17 mouse cellular contexts compared by ENCODE assay signal in the genomic region with DNA sequence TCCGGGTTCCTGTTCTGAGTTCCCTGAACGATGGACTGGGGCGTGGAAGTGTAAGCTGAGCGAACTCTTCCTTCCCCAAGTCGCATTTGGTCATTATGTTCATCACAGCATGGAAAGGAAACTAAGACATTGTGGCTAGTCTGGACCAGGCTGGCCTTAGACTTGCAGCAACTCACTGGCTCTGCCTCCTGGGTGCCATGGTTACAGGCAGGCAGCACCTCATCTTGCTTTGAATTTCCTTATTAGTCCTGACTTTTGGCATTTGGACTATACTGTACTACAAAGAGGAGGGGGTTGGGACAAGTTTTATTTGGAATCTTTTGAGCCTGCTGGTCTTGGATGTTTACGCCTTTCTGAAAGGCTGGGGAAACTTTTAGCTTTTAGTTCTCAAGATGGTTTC. TPM values are rescaled to one million over a fixed set of nuclear protein-coding genes. Genes with fewer than 3 reads are reported as not detected.
DNase-seq lines count a peak whose midpoint lies in the region; ATAC-seq and TF ChIP-seq lines count a peak whose summit lies in the region.
"Had no signal": no experiment of that assay in that cellular context is flagged by ENCODE, and none has a peak within 500 bp of the region (broad histone marks: within the 10 kb centered on the region; RNA-seq: fewer than 3 reads in every experiment).

No protein-coding gene starts in this region.

- H3K9ac ChIP-seq in intestine, embryonic 14.5 days (ENCODE audit: low read length) = no peak overlapping the region
- H3K9ac ChIP-seq in intestine, postnatal 0 days (ENCODE audit: low read depth, low read length) = no peak overlapping the region
- no peak overlapping the region for H3K9ac ChIP-seq in neural tube, embryonic 13.5 days
- H3K9ac ChIP-seq in neural tube, embryonic 15.5 days (replicated peaks) = no peak overlapping the region
- H3K9ac ChIP-seq: embryonic facial prominence, embryonic 15.5 days; forebrain, embryonic 12.5 days; liver, postnatal 0 days had no signal

- WGBS in intestine, embryonic 14.5 days = 33% methylated on average over 6 of the region's 6 CpGs
- 48% methylated on average over 6 of the region's 6 CpGs for WGBS in intestine, postnatal 0 days
- 67% methylated on average over 6 of the region's 6 CpGs for WGBS in neural tube, embryonic 13.5 days
- 51% methylated on average over 6 of the region's 6 CpGs for WGBS in neural tube, embryonic 15.5 days

- H3K9me3 ChIP-seq in intestine, embryonic 14.5 days (ENCODE audit: control insufficient read depth, low read length) = no peaks in the 10 kb centered on the region
- H3K9me3 ChIP-seq in intestine, postnatal 0 days (ENCODE audit: control insufficient read depth) = no peaks in the 10 kb centered on the region
- no peaks in the 10 kb centered on the region; the same call in 1 of the 2 replicates for H3K9me3 ChIP-seq in neural tube, embryonic 13.5 days
- no peaks in the 10 kb centered on the region for H3K9me3 ChIP-seq in neural tube, embryonic 15.5 days (replicated peaks)
- H3K9me3 ChIP-seq: embryonic facial prominence, embryonic 15.5 days; forebrain, embryonic 12.5 days had no signal

- H3K36me3 ChIP-seq in intestine, embryonic 14.5 days (ENCODE audit: control insufficient read depth, insufficient read depth, low read length) = no peaks in the 10 kb centered on the region
- H3K36me3 ChIP-seq in intestine, postnatal 0 days (ENCODE audit: control insufficient read depth, insufficient read depth) = no peaks in the 10 kb centered on the region
- no peaks in the 10 kb centered on the region for H3K36me3 ChIP-seq in neural tube, embryonic 13.5 days
- no peaks in the 10 kb centered on the region for H3K36me3 ChIP-seq in neural tube, embryonic 15.5 days
- H3K36me3 ChIP-seq: embryonic facial prominence, embryonic 15.5 days; forebrain, embryonic 12.5 days had no signal

- H3K27ac ChIP-seq in intestine, embryonic 14.5 days (ENCODE audit: low read depth) = peak overlapping the region; percentile 65
- no peak overlapping the region for H3K27ac ChIP-seq in intestine, postnatal 0 days (ENCODE audit: low read depth, low read length)
- H3K27ac ChIP-seq in neural tube, embryonic 13.5 days (replicated peaks) = peak overlapping the region; percentile 64; the same call in 1 of the 2 replicates
- H3K27ac ChIP-seq in neural tube, embryonic 15.5 days (replicated peaks) = no peak overlapping the region
- H3K27ac ChIP-seq: embryonic facial prominence, embryonic 15.5 days; forebrain, embryonic 12.5 days; kidney, postnatal 0 days; layer of hippocampus, adult 2 months had no signal

- H3K27me3 ChIP-seq in intestine, embryonic 14.5 days (replicated peaks; ENCODE audit: control insufficient read depth, insufficient read depth, low read length) = no peaks in the 10 kb centered on the region
- H3K27me3 ChIP-seq in intestine, postnatal 0 days (replicated peaks; ENCODE audit: control insufficient read depth, insufficient read depth, low read length) = no peaks in the 10 kb centered on the region
- H3K27me3 ChIP-seq in neural tube, embryonic 13.5 days = no peaks in the 10 kb centered on the region
- no peaks in the 10 kb centered on the region for H3K27me3 ChIP-seq in neural tube, embryonic 15.5 days (replicated peaks)
- H3K27me3 ChIP-seq: embryonic facial prominence, embryonic 15.5 days; forebrain, embryonic 12.5 days had no signal

- ATAC-seq in intestine, embryonic 14.5 days (replicated peaks; ENCODE audit: low FRiP score, low TSS enrichment, low read depth) = no peak
- ATAC-seq in intestine, postnatal 0 days = no peak
- 0 out of 2 replicates have a peak, but pooled peaks have one; percentile 32 for ATAC-seq in neural tube, embryonic 13.5 days (ENCODE audit: low read depth)
- no peak for ATAC-seq in neural tube, embryonic 15.5 days (ENCODE audit: low FRiP score)
- ATAC-seq: liver, postnatal 0 days had no signal

- H3K4me1 ChIP-seq in intestine, embryonic 14.5 days (replicated peaks; ENCODE audit: control insufficient read depth, insufficient read depth, low read length) = no peaks in the 10 kb centered on the region
- no peaks in the 10 kb centered on the region for H3K4me1 ChIP-seq in intestine, postnatal 0 days (replicated peaks; ENCODE audit: control insufficient read depth, insufficient read depth, low read length)
- peaks cover 5% of the 10 kb centered on the region; the same call in 1 of the 2 replicates for H3K4me1 ChIP-seq in neural tube, embryonic 13.5 days (replicated peaks)
- H3K4me1 ChIP-seq in neural tube, embryonic 15.5 days = 0 out of 2 replicates have a peak, but pooled peaks cover 3% of the 10 kb centered on the region
- H3K4me1 ChIP-seq: forebrain, embryonic 12.5 days had no signal

- H3K4me3 ChIP-seq in intestine, embryonic 14.5 days (ENCODE audit: low read depth, low read length) = no peak overlapping the region
- H3K4me3 ChIP-seq in intestine, postnatal 0 days (ENCODE audit: low read depth, low read length) = no peak overlapping the region
- no peak overlapping the region for H3K4me3 ChIP-seq in neural tube, embryonic 13.5 days
- no peak overlapping the region for H3K4me3 ChIP-seq in neural tube, embryonic 15.5 days (replicated peaks)
- H3K4me3 ChIP-seq: embryonic facial prominence, embryonic 15.5 days; forebrain, embryonic 12.5 days; layer of hippocampus, adult 2 months had no signal

- no peak for TF ChIP-seq CTCF in intestine, postnatal 0 days (IDR thresholded peaks at IDR 0.05; ENCODE audit: low read depth)

- H3K4me2 ChIP-seq in intestine, embryonic 14.5 days (ENCODE audit: low read length) = no peak overlapping the region
- H3K4me2 ChIP-seq in intestine, postnatal 0 days (replicated peaks; ENCODE audit: low read depth) = no peak overlapping the region
- no peak overlapping the region for H3K4me2 ChIP-seq in neural tube, embryonic 13.5 days
- H3K4me2 ChIP-seq in neural tube, embryonic 15.5 days = no peak overlapping the region
- H3K4me2 ChIP-seq: embryonic facial prominence, embryonic 15.5 days; forebrain, embryonic 12.5 days had no signal

- no peak for DNase-seq in intestine, embryonic 14.5 days (ENCODE audit: low spot score)
- peak; percentile 49 for DNase-seq in retina, embryonic 14.5 days (ENCODE audit: low spot score)
- DNase-seq in cerebellum, postnatal 25 days = no peak
- no peak for DNase-seq in left cerebral cortex, adult 9 months (ENCODE audit: low spot score in 2 of 2)
- DNase-seq: cerebellum, adult 9-10 months; gastrocnemius, postnatal 25 days; liver; liver, postnatal 0 days; right cerebral cortex, postnatal 4 days; thymus, adult 2 months had no signal

RNA-seq across cellular contexts. Expression of a gene that starts 35.1 kb away (rescaled TPM):
- polyA plus RNA-seq in intestine, embryonic 14.5 days (2014; fragmentation: Nextera tagmentation; extraction: Ambion mirVana) = 91.7 and 94.5 TPM in 2 replicates
- polyA plus RNA-seq in intestine, postnatal 0 days (2015; fragmentation: Nextera tagmentation; extraction: Ambion mirVana) = 86.4 and 86.5 TPM in 2 replicates
- polyA plus RNA-seq in neural tube, embryonic 13.5 days (2015; fragmentation: Nextera tagmentation; extraction: Ambion mirVana) = 31.4 and 32.0 TPM in 2 replicates
- polyA plus RNA-seq in neural tube, embryonic 15.5 days (2015; fragmentation: Nextera tagmentation; extraction: Ambion mirVana) = 30.4 and 47.4 TPM in 2 replicates

RNA-seq across cellular contexts. Expression of a gene that starts 52.4 kb away (rescaled TPM):
- polyA plus RNA-seq in intestine, embryonic 14.5 days (2014; fragmentation: Nextera tagmentation; extraction: Ambion mirVana) = 15.4 and 16.8 TPM in 2 replicates
- polyA plus RNA-seq in intestine, postnatal 0 days (2015; fragmentation: Nextera tagmentation; extraction: Ambion mirVana) = 8.9 and 9.3 TPM in 2 replicates
- 28.8 and 30.0 TPM in 2 replicates for polyA plus RNA-seq in neural tube, embryonic 13.5 days (2015; fragmentation: Nextera tagmentation; extraction: Ambion mirVana)
- 23.6 and 23.9 TPM in 2 replicates for polyA plus RNA-seq in neural tube, embryonic 15.5 days (2015; fragmentation: Nextera tagmentation; extraction: Ambion mirVana)

RNA-seq across cellular contexts. Expression of a gene that starts 55.4 kb away (rescaled TPM):
- polyA plus RNA-seq in intestine, embryonic 14.5 days (2014; fragmentation: Nextera tagmentation; extraction: Ambion mirVana) = 1.8 and 1.9 TPM in 2 replicates
- polyA plus RNA-seq in intestine, postnatal 0 days (2015; fragmentation: Nextera tagmentation; extraction: Ambion mirVana) = 0.58 and 0.76 TPM in 2 replicates
- 7.8 and 8.1 TPM in 2 replicates for polyA plus RNA-seq in neural tube, embryonic 13.5 days (2015; fragmentation: Nextera tagmentation; extraction: Ambion mirVana)
- 3.2 and 3.8 TPM in 2 replicates for polyA plus RNA-seq in neural tube, embryonic 15.5 days (2015; fragmentation: Nextera tagmentation; extraction: Ambion mirVana)
- polyA plus RNA-seq: liver, postnatal 0 days had no signal

Comparison
In these comparisons a context has a peak if more than half of its experiments do, and no peak if none do; other contexts are left out.
1. H3K27ac ChIP-seq: peak in intestine, embryonic 14.5 days (single experiment) and neural tube, embryonic 13.5 days (single experiment); none in intestine, postnatal 0 days (single experiment) and neural tube, embryonic 15.5 days (single experiment).